Mouse (Mus musculus): ENCODE measurements around the gene Rhobtb1. TPM values are rescaled to one million over a fixed set of nuclear protein-coding genes. Genes with fewer than 3 reads are reported as not detected.

Gene Rhobtb1
- polyA plus RNA-seq, 1 experiment from 2014 or later: 18.1 TPM

DNA sequence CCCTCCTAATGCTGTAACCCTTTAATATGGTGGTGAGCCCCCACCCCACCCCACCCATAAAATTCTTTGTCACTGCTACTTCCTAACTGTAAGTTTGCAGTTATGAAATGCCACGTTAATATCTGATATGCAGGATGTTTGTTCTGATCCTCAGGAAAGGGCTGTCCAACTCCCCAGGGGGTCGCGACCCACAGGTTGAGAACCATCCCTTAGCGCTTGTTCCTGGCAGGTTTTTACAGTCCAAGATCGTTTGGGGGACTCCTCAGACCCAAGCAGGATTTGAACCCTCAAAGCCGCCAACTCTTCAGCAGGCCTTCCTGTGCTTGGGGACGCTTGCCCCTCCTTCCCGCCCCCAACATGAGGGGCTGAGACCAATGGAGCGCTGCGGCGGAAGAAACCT, 185.0 kb downstream of the Rhobtb1 start:
- H3K9ac ChIP-seq (replicated peaks; ENCODE audit: low read length): no peak overlapping the region

GRCm38 (mm10) chr10:69340001-69340400, 188.8 kb downstream of the Rhobtb1 start:
- Histone ChIP-seq H3K4me2 (ENCODE audit: low read length) (no peak overlapping the region), H3K4me1 (ENCODE audit: control insufficient read depth, insufficient read depth, low read length) (no peaks in the 10 kb centered on the region), H3K27me3 (ENCODE audit: control insufficient read depth, insufficient read depth, low read length) (no peaks in the 10 kb centered on the region), H3K9ac (replicated peaks; ENCODE audit: low read length) (no peak overlapping the region), H3K36me3 (ENCODE audit: control insufficient read depth, insufficient read depth, low read length) (peaks cover 7% of the 10 kb centered on the region), H3K27ac (replicated peaks; ENCODE audit: low read depth, low read length) (no peak overlapping the region), H3K4me3 (replicated peaks; ENCODE audit: low read depth, low read length) (no peak overlapping the region), H3K9me3 (ENCODE audit: control insufficient read depth, low read length) (no peaks in the 10 kb centered on the region)
- 90% methylated on average over 6 of the region's 6 CpGs for WGBS
- DNase-seq (no peak), ATAC-seq (ENCODE audit: low FRiP score, low TSS enrichment) (no peak)

More for the DNA sequence above, 185.0 kb downstream of the Rhobtb1 start:
- DNase-seq: no peak
- no peak for ATAC-seq (ENCODE audit: low FRiP score, low TSS enrichment)
- no peaks in the 10 kb centered on the region for H3K27me3 ChIP-seq (ENCODE audit: control insufficient read depth, insufficient read depth, low read length)
- no peak overlapping the region for H3K4me2 ChIP-seq (ENCODE audit: low read length)
- 92% methylated on average over 11 of the region's 11 CpGs for WGBS
- no peak overlapping the region for H3K27ac ChIP-seq (replicated peaks; ENCODE audit: low read depth, low read length)
- H3K36me3 ChIP-seq (ENCODE audit: control insufficient read depth, insufficient read depth, low read length): peaks cover 5% of the 10 kb centered on the region; the same call in 1 of the 2 replicates
- H3K4me3 ChIP-seq (replicated peaks; ENCODE audit: low read depth, low read length): no peak overlapping the region
- H3K9me3 ChIP-seq (ENCODE audit: control insufficient read depth, low read length): no peaks in the 10 kb centered on the region
- no peaks in the 10 kb centered on the region for H3K4me1 ChIP-seq (ENCODE audit: control insufficient read depth, insufficient read depth, low read length)

Other genes with a start within 250 kb of the Rhobtb1 start
- 1.1 and 1.3 TPM in 2 replicates for gene A930033H14Rik, start 61.7 kb downstream of the Rhobtb1 start, polyA plus RNA-seq (2014; fragmentation: Nextera tagmentation; extraction: Ambion mirVana)
- gene Cdk1, start 201.5 kb downstream of the Rhobtb1 start, polyA plus RNA-seq (2014; fragmentation: Nextera tagmentation; extraction: Ambion mirVana): 60.5 and 94.2 TPM in 2 replicates
- gene Ank3, start 247.3 kb downstream of the Rhobtb1 start, polyA plus RNA-seq (2014; fragmentation: Nextera tagmentation; extraction: Ambion mirVana): 139 and 150 TPM in 2 replicates

Data from midbrain, embryonic 14.5 days (tissue).